Mouse (Mus musculus) stomach, embryonic 15.5 days (tissue): ENCODE data around the gene Ccnf. TPM values are rescaled to one million over a fixed set of nuclear protein-coding genes. Genes with fewer than 3 reads are reported as not detected.

Experiments
- ATAC-seq: fragments of 200-750 bp; cut with Nextera tagmentation; 2 replicates; pipeline ENCODE4 v1.8.0; 2017; ENCODE audit warnings: low read depth, moderate number of reproducible peaks, moderate TSS enrichment; ENCODE audit not compliant: insufficient read depth, low FRiP score
- H3K27ac ChIP-seq: fragments of 300-500 bp; sonication (generic); 2 replicates; pipeline ENCODE4 v1.5.1; 2015; ENCODE audit warnings: mild to moderate bottlenecking, inconsistent platforms
- H3K27me3 ChIP-seq: fragments of 300-500 bp; sonication (generic); replicated peaks from 2 replicates; pipeline ENCODE4 v1.6.1; 2015; ENCODE audit warnings: inconsistent platforms
- H3K36me3 ChIP-seq: fragments of 300-500 bp; sonication (generic); 2 replicates; pipeline ENCODE4 v1.6.1; 2015; ENCODE audit warnings: inconsistent platforms
- H3K4me1 ChIP-seq: fragments of 300-500 bp; sonication (generic); 2 replicates; pipeline ENCODE4 v1.6.1; 2015; ENCODE audit warnings: inconsistent platforms
- H3K4me2 ChIP-seq: fragments of 300-500 bp; sonication (generic); 2 replicates; pipeline ENCODE4 v1.6.1; 2015; ENCODE audit warnings: mild to moderate bottlenecking, inconsistent platforms
- H3K4me3 ChIP-seq: fragments of 300-500 bp; sonication (generic); replicated peaks from 2 replicates; pipeline ENCODE4 v1.5.1; 2015; ENCODE audit warnings: inconsistent platforms
- H3K9ac ChIP-seq: fragments of 300-500 bp; sonication (generic); 2 replicates; pipeline ENCODE4 v1.6.1; 2015; ENCODE audit warnings: inconsistent platforms
- H3K9me3 ChIP-seq: fragments of 300-500 bp; sonication (generic); 2 replicates; pipeline ENCODE4 v1.6.1; 2016; ENCODE audit warnings: inconsistent platforms
- WGBS: fragments of 180-500 bp; shearing (Covaris S2); methylation state at CpG from one replicate; pipeline ENCODE4 v1.1.7; 2015; 5-methylcytosine and 5-hydroxymethylcytosine counted together
- microRNA-seq: library from miRNA; unstranded; fragments of <30 nt; microRNA quantifications from one replicate; pipeline ENCODE4, GENCODE M21; 2016
- polyA plus RNA-seq: library from polyadenylated mRNA; unstranded; fragments of >200 nt; fragmentation: Nextera tagmentation; extraction: Ambion mirVana; gene quantifications from 2 replicates; pipeline ENCODE4 v1.2.1, GENCODE M21; 2015

Gene Ccnf
- polyA plus RNA-seq, 1 experiment from 2014 or later, result 54.2 TPM

- no peak overlapping the region for H3K4me2 ChIP-seq
- no peak overlapping the region for H3K27ac ChIP-seq
- H3K9ac ChIP-seq, result no peak overlapping the region
- no peaks in the 10 kb centered on the region for H3K36me3 ChIP-seq
- H3K27me3 ChIP-seq, result no peaks in the 10 kb centered on the region
- H3K9me3 ChIP-seq, result no peaks in the 10 kb centered on the region
- ATAC-seq, result no peak; the same call in 1 of the 2 replicates
- 0 out of 2 replicates have a peak, but pooled peaks cover 3% of the 10 kb centered on the region for H3K4me1 ChIP-seq
- H3K4me3 ChIP-seq, result no peak overlapping the region
- 57% methylated on average over 15 of the region's 15 CpGs for WGBS
Observed at GRCm38 (mm10) chr17:24197032-24197824, 54.1 kb downstream of the Ccnf start.

GRCm38 (mm10) chr17:24195349-24195748 is 55.9 kb downstream of the Ccnf start:
- H3K4me3 ChIP-seq, result no peak overlapping the region
- H3K27me3 ChIP-seq, result no peaks in the 10 kb centered on the region
- H3K27ac ChIP-seq, result no peak overlapping the region
- ATAC-seq, result no peak
- WGBS, result 51% methylated on average over 2 of the region's 2 CpGs
- H3K4me1 ChIP-seq, result 0 out of 2 replicates have a peak, but pooled peaks cover 3% of the 10 kb centered on the region
- no peaks in the 10 kb centered on the region for H3K36me3 ChIP-seq
- H3K9me3 ChIP-seq, result no peaks in the 10 kb centered on the region
- H3K4me2 ChIP-seq, result no peak overlapping the region
- H3K9ac ChIP-seq, result no peak overlapping the region

DNA sequence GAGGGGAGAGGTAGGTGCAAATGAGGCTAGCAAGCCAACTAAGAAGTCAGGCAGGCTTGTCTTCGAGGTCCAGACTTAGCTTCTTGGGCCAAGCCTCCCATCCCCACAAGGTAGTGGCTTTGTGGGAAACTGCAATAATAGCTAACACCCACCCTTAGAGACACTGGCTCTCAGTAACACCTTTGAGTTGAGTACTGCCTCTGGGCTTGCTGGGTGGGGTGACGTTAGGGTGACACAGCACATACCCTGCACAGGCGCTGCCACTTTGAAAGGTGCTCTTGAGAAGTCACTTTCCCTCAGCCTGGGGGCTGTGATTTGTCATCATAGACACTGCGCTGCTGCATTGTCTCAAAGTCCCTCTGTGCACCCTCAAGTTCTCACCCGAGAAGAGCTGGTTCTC is 57.5 kb downstream of the Ccnf start:
- ATAC-seq, result no peak
- Histone ChIP-seq H3K4me3 (no peak overlapping the region), H3K27me3 (no peaks in the 10 kb centered on the region), H3K36me3 (no peaks in the 10 kb centered on the region), H3K27ac (no peak overlapping the region), H3K9ac (no peak overlapping the region), H3K4me1 (no peaks in the 10 kb centered on the region), H3K4me2 (no peak overlapping the region), H3K9me3 (no peaks in the 10 kb centered on the region)
- 78% methylated on average over 5 of the region's 5 CpGs for WGBS

DNA sequence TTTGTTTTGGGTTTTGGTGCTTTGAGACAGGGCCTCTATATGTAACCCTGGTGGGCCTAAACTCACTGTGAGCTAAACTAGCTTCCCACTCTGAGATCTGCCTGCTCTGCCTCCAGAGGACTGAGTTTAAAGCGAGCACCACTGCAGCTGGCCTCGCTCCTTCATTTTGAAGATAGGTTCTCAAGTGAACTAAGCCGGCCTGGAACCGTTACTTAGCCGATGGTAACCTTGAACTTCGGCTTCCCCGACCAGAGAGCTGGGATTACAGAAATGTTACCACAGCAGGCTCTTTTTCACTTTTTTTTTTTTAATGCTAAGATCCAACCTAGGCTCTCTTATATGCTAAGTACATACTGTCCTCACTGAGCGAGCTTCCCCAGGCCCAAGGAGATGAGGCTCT is 58.0 kb downstream of the Ccnf start:
- no peak for ATAC-seq
- Histone ChIP-seq H3K4me1 (no peaks in the 10 kb centered on the region), H3K27me3 (no peaks in the 10 kb centered on the region), H3K27ac (no peak overlapping the region), H3K9me3 (no peaks in the 10 kb centered on the region), H3K9ac (no peak overlapping the region), H3K4me2 (no peak overlapping the region), H3K4me3 (no peak overlapping the region), H3K36me3 (no peaks in the 10 kb centered on the region)
- WGBS, result 86% methylated on average over 8 of the region's 8 CpGs

DNA sequence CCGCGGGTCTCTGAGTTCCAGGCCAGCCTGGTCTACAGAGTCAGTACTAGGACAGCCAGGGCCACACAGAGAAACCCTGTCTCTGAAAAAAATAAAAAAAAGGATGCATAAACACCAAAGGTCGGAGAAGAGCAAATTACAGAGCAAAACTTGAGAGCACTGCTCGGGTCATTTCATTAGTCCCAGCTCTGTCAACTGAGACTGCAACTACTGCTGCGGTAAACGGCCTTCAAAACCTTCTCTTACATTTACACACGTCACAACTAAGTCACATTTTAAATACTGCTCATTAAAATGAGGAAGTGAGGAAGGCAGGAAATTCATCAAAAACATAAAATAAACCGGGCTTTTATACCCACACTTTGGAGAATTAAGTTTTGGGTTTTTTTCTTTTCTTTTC is 58.4 kb downstream of the Ccnf start:
- no peak for ATAC-seq
- Histone ChIP-seq H3K9me3 (no peaks in the 10 kb centered on the region), H3K4me3 (no peak overlapping the region), H3K4me2 (no peak overlapping the region), H3K9ac (no peak overlapping the region), H3K4me1 (no peaks in the 10 kb centered on the region), H3K27me3 (no peaks in the 10 kb centered on the region), H3K27ac (no peak overlapping the region), H3K36me3 (no peaks in the 10 kb centered on the region)
- WGBS, result 68% methylated on average over 8 of the region's 8 CpGs

DNA sequence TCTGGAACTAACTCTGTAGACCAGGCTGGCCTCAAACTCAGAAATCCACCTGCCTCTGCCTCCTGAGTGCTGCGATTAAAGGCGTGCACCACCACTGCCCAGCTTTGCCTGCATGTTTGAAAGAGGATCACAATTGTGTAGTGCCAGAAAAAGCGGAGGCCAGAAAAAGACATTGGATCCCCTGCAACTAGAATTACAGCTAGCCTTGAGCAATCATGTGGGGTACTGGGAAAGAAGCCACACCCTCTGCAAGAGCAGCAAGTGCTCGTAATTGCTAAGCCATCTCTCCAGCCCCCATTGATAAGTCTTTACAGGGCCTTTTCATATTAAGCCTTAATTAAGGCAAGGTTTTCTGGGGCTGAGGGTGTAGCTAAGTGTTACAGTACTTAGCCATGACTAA is 59.8 kb downstream of the Ccnf start:
- no peak for ATAC-seq
- Histone ChIP-seq H3K36me3 (no peaks in the 10 kb centered on the region), H3K27ac (no peak overlapping the region), H3K9me3 (no peaks in the 10 kb centered on the region), H3K4me3 (no peak overlapping the region), H3K4me2 (no peak overlapping the region), H3K4me1 (no peaks in the 10 kb centered on the region), H3K9ac (no peak overlapping the region), H3K27me3 (no peaks in the 10 kb centered on the region)
- 80% methylated on average over 4 of the region's 4 CpGs for WGBS

GRCm38 (mm10) chr17:24190934-24191333 is 60.4 kb downstream of the Ccnf start:
- Histone ChIP-seq H3K4me3 (no peak overlapping the region), H3K9ac (no peak overlapping the region), H3K4me1 (no peaks in the 10 kb centered on the region), H3K36me3 (no peaks in the 10 kb centered on the region), H3K27ac (no peak overlapping the region), H3K4me2 (no peak overlapping the region), H3K9me3 (no peaks in the 10 kb centered on the region), H3K27me3 (no peaks in the 10 kb centered on the region)
- no peak for ATAC-seq
- WGBS, result 78% methylated on average over 2 of the region's 2 CpGs

GRCm38 (mm10) chr17:24174259-24174658 is 77.0 kb downstream of the Ccnf start:
- no peak overlapping the region for H3K4me3 ChIP-seq
- H3K36me3 ChIP-seq, result no peaks in the 10 kb centered on the region
- H3K9me3 ChIP-seq, result no peaks in the 10 kb centered on the region
- no peak overlapping the region for H3K9ac ChIP-seq
- no peaks in the 10 kb centered on the region for H3K27me3 ChIP-seq
- H3K4me1 ChIP-seq, result peaks cover 5% of the 10 kb centered on the region; the same call in 1 of the 2 replicates
- H3K4me2 ChIP-seq, result no peak overlapping the region
- H3K27ac ChIP-seq, result no peak overlapping the region
- no peak for ATAC-seq
- WGBS, result 80% methylated on average over 3 of the region's 3 CpGs

- 2% methylated on average over 3 of the region's 3 CpGs for WGBS
- Histone ChIP-seq H3K4me3 (no peak overlapping the region), H3K36me3 (no peaks in the 10 kb centered on the region), H3K4me1 (peaks cover 5% of the 10 kb centered on the region; the same call in 1 of the 2 replicates), H3K27me3 (no peaks in the 10 kb centered on the region), H3K4me2 (no peak overlapping the region), H3K9ac (no peak overlapping the region), H3K9me3 (no peaks in the 10 kb centered on the region), H3K27ac (no peak overlapping the region)
- no peak for ATAC-seq
Observed at GRCm38 (mm10) chr17:24173423-24173822, 77.9 kb downstream of the Ccnf start.

Small RNA genes lying within 50 kb of the gene (microRNA-seq; reads per million reads assigned to microRNA genes)
- gene Mir5134, result 1.2 reads per million
- gene Mir6965, result 0.97 reads per million

Other genes starting within 250 kb of the Ccnf start
- 2.4 and 6.3 TPM in 2 replicates for gene Prss27, start 213.3 kb downstream of the Ccnf start, polyA plus RNA-seq
- gene Kctd5, start 178.0 kb downstream of the Ccnf start, polyA plus RNA-seq, result 58.4 and 61.4 TPM in 2 replicates
- gene Pdpk1, start 100.6 kb downstream of the Ccnf start, polyA plus RNA-seq, result 36.1 and 38.9 TPM in 2 replicates
- gene Amdhd2, start 87.7 kb downstream of the Ccnf start, polyA plus RNA-seq, result 25.1 and 29.3 TPM in 2 replicates
- 495 and 512 TPM in 2 replicates for gene Atp6v0c, start 81.8 kb downstream of the Ccnf start, polyA plus RNA-seq
- gene Tbc1d24, start 45.9 kb downstream of the Ccnf start, polyA plus RNA-seq, result 5.0 and 6.3 TPM in 2 replicates
- gene Ntn3, start 42.0 kb downstream of the Ccnf start, polyA plus RNA-seq, result 8.1 and 8.5 TPM in 2 replicates
- gene Tedc2, start 30.6 kb downstream of the Ccnf start, polyA plus RNA-seq, result 9.8 and 10.0 TPM in 2 replicates
- 0.09 and 0.23 TPM in 2 replicates for gene Abca17, start 99.6 kb upstream of the Ccnf start, polyA plus RNA-seq
- 11.9 TPM in 2 replicates for gene Abca3, start 100.5 kb upstream of the Ccnf start, polyA plus RNA-seq
- 230 and 250 TPM in 2 replicates for gene Rnps1, start 163.1 kb upstream of the Ccnf start, polyA plus RNA-seq
- gene Eci1, start 175.2 kb upstream of the Ccnf start, polyA plus RNA-seq, result 137 and 157 TPM in 2 replicates
- gene Dnase1l2, start 191.6 kb upstream of the Ccnf start, polyA plus RNA-seq, result 2.7 and 4.6 TPM in 2 replicates
- 30.8 and 33.7 TPM in 2 replicates for gene E4f1, start 218.8 kb upstream of the Ccnf start, polyA plus RNA-seq
- 64.6 and 65.3 TPM in 2 replicates for gene Pgp, start 218.9 kb upstream of the Ccnf start, polyA plus RNA-seq
- 0.31 TPM in 1 of 2 replicates, not detected in the other for gene Bricd5, start 222.4 kb upstream of the Ccnf start, polyA plus RNA-seq
- 25.0 and 30.5 TPM in 2 replicates for gene Mlst8, start 227.6 kb upstream of the Ccnf start, polyA plus RNA-seq
- 2.6 and 3.0 TPM in 2 replicates for gene Caskin1, start 237.1 kb upstream of the Ccnf start, polyA plus RNA-seq